Mouse (Mus musculus) heart, adult 2 months (tissue): ENCODE data around the gene Mrps27. TPM values are rescaled to one million over a fixed set of nuclear protein-coding genes. Genes with fewer than 3 reads are reported as not detected.
A peak's percentile ranks its signal among the peaks of the same experiment; 100 is the strongest.

Experiments
- DNase-seq, 2 experiments: peaks; one replicate each; pipeline ENCODE4 v3.0.0; 2021
- H3K27ac ChIP-seq: fragments of 200-600 bp; 2 replicates; pipeline ENCODE4 v1.8.1; 2022
- H3K27me3 ChIP-seq: fragments of 200-500 bp; 2 replicates; pipeline ENCODE4 v1.6.1; 2012; ENCODE audit warnings: mild to moderate bottlenecking, low read length, inconsistent platforms, mixed read lengths; ENCODE audit not compliant: control insufficient read depth, insufficient read depth
- H3K36me3 ChIP-seq: fragments of 200-500 bp; 2 replicates; pipeline ENCODE4 v1.6.1; 2012; ENCODE audit warnings: low read length, inconsistent platforms; ENCODE audit not compliant: control insufficient read depth, insufficient read depth
- H3K4me1 ChIP-seq: fragments of 200-500 bp; 2 replicates; pipeline ENCODE4 v1.6.1; 2011; ENCODE audit warnings: low read length; ENCODE audit not compliant: control insufficient read depth, insufficient read depth
- H3K4me3 ChIP-seq: fragments of 200-600 bp; 2 replicates; pipeline ENCODE4 v1.8.1; 2022
- H3K79me2 ChIP-seq: fragments of 200-500 bp; replicated peaks from 2 replicates; pipeline ENCODE4 v1.6.1; 2012; ENCODE audit warnings: mild to moderate bottlenecking, inconsistent platforms, low read length, moderate library complexity, mixed read lengths; ENCODE audit not compliant: control insufficient read depth, insufficient read depth
- H3K9ac ChIP-seq: fragments of 200-500 bp; 2 replicates; pipeline ENCODE4 v1.6.1; 2012; ENCODE audit warnings: low read depth, mild to moderate bottlenecking, control low read depth, inconsistent platforms, low read length, mixed read lengths
- CTCF ChIP-seq: fragments of 200-600 bp; IDR thresholded peaks from 2 replicates; pipeline ENCODE4 v1.8.1; 2022; ENCODE audit warnings: antibody characterized with exemption, mild to moderate bottlenecking, moderate library complexity
- EP300 ChIP-seq: fragments of 200-500 bp; IDR thresholded peaks from 2 replicates; pipeline ENCODE4 v1.6.1; 2011; ENCODE audit warnings: low read depth, low read length, control low read depth; ENCODE audit not compliant: insufficient read depth
- POLR2A ChIP-seq: fragments of 200-500 bp; IDR thresholded peaks from 2 replicates; pipeline ENCODE4 v1.6.1; 2011; ENCODE audit warnings: mild to moderate bottlenecking, low read depth, low read length, control low read depth; ENCODE audit not compliant: insufficient read depth
- WGBS: fragments of 180-500 bp; shearing (Covaris S2); methylation state at CpG from one replicate; pipeline ENCODE4 v1.1.7; 2018; 5-methylcytosine and 5-hydroxymethylcytosine counted together
- intact Hi-C: fragments of 180-260 bp; cut with DNase I; formaldehyde crosslinking; loops from one replicate; pipeline ENCODE4 v1.15.1; 2025
- polyA plus RNA-seq: library from polyadenylated mRNA; depleted of rRNA; stranded (reverse); fragments of >200 nt; gene quantifications from 2 replicates; pipeline ENCODE4 v1.2.3, GENCODE M21; 2012
- total RNA-seq, 2 experiments: library from RNA; stranded (reverse); gene quantifications; 2 replicates each; pipeline ENCODE4 v1.2.3; 2021

Gene Mrps27
- total and polyA plus RNA-seq, 3 experiments, result 39.3 to 48.0 (median 40.8) TPM

- Histone ChIP-seq H3K79me2 (no peaks in the 10 kb centered on the region), H3K4me1 (peaks cover 9% of the 10 kb centered on the region), H3K27ac (no peak overlapping the region; the same call in 1 of the 2 replicates), H3K36me3 (no peaks in the 10 kb centered on the region), H3K27me3 (no peaks in the 10 kb centered on the region), H3K4me3 (no peak overlapping the region), H3K9ac (peak overlapping the region; percentile 43; the same call in 1 of the 2 replicates)
- intact Hi-C loops, result loop anchor here (5.0 kb wide), 1 partner anchor 101 kb away; no protein-coding TSS in a partner anchor
- TF ChIP-seq EP300 (no peak), POLR2A (no peak), CTCF (no peak)
- DNase-seq, result no peak
- 54% methylated on average over 14 of the region's 14 CpGs for WGBS
Observed at GRCm38 (mm10) chr13:99410611-99411515, 66.3 kb downstream of the Mrps27 start.

- TF ChIP-seq EP300, result no peak
- TF ChIP-seq CTCF, result no peak
- TF ChIP-seq POLR2A, result no peak
- Histone ChIP-seq H3K36me3 (no peaks in the 10 kb centered on the region), H3K27ac (peak overlapping the region; percentile 90; the same call in 1 of the 2 replicates), H3K27me3 (no peaks in the 10 kb centered on the region), H3K4me3 (peak overlapping the region; percentile 23), H3K79me2 (no peaks in the 10 kb centered on the region), H3K4me1 (peaks cover 9% of the 10 kb centered on the region), H3K9ac (peak overlapping the region; percentile 47)
- DNase-seq, result no peak
- WGBS, result 53% methylated on average over 3 of the region's 3 CpGs
- intact Hi-C loops, result loop anchor here (2.0 to 5.0 kb wide), 2 partner anchors 37 to 101 kb away; no protein-coding TSS in a partner anchor
Observed at GRCm38 (mm10) chr13:99411761-99412160, 67.2 kb downstream of the Mrps27 start.

- no peaks in the 10 kb centered on the region for H3K36me3 ChIP-seq
- WGBS, result 18% methylated on average over 11 of the region's 11 CpGs
- peak overlapping the region; percentile 47 for H3K9ac ChIP-seq
- H3K27ac ChIP-seq, result peak overlapping the region; percentile 90
- DNase-seq, result peak; percentile 58 to 72
- intact Hi-C loops, result loop anchor here (2.0 to 5.0 kb wide), 2 partner anchors 38 to 100 kb away; no protein-coding TSS in a partner anchor
- TF ChIP-seq EP300 (0 out of 2 replicates have a peak, but pooled peaks have one; percentile 44), CTCF (no peak), POLR2A (peak; percentile 73)
- H3K4me3 ChIP-seq, result peak overlapping the region; percentile 23
- H3K79me2 ChIP-seq, result no peaks in the 10 kb centered on the region
- peaks cover 9% of the 10 kb centered on the region for H3K4me1 ChIP-seq
- H3K27me3 ChIP-seq, result no peaks in the 10 kb centered on the region
Observed at GRCm38 (mm10) chr13:99412477-99413080, 68.0 kb downstream of the Mrps27 start.

DNA sequence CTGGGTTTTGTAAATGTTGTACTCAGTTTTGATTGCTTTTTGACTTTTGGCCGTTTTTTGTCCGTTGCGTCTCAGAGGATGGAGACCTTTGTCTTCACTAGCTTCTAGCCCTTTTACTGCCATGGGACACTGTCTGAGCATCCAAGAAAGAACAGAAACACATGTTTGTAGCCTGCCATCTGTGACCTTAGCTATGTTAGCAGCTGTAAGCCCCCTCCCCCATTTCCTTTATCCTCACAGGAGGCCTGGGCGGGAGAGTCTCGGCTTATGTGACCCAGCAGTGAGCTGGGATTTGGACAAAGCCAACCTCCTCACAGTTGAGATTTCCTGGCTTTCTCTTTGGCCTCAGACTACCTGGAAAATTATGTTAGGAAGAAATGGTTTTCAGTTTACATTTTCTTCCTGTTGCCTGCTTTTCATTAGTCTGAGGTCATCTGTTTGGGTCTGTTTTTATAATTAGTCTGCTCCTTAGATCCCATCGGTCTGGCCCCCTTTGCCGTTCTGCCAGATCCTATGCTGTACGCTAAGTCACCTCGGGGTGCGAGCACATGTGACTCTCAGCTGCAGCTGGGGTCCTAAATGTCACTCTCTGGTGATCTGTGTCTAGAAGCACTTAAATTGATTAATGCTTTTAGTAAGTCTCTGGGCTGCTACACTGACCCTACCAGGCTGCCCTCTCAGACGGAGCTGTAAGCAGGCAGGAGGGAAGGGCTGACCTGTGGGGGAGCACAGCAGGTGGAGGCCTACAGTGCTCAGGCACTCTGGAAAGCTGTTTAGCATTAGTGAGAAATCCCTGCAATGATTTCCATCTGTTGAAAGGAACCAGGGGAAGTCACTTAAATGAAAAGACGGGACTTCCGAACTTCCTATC, 69.1 kb downstream of the Mrps27 start:
- DNase-seq, result no peak
- H3K4me1 ChIP-seq, result peaks cover 9% of the 10 kb centered on the region
- no peaks in the 10 kb centered on the region for H3K36me3 ChIP-seq
- H3K27ac ChIP-seq, result peak overlapping the region; percentile 90
- H3K9ac ChIP-seq, result no peak overlapping the region
- intact Hi-C loops, result loop anchor here (2.0 to 5.0 kb wide), 3 partner anchors 29 to 99 kb away; no protein-coding TSS in a partner anchor
- no peaks in the 10 kb centered on the region for H3K79me2 ChIP-seq
- H3K4me3 ChIP-seq, result no peak overlapping the region
- no peaks in the 10 kb centered on the region for H3K27me3 ChIP-seq
- TF ChIP-seq EP300, result no peak
- no peak for TF ChIP-seq POLR2A
- TF ChIP-seq CTCF, result no peak
- WGBS, result 57% methylated on average over 13 of the region's 13 CpGs

- peaks cover 9% of the 10 kb centered on the region for H3K4me1 ChIP-seq
- intact Hi-C loops, result loop anchor here (2.0 to 5.0 kb wide), 2 partner anchors 30 to 98 kb away; no protein-coding TSS in a partner anchor
- WGBS, result 59% methylated on average over 10 of the region's 10 CpGs
Observed at GRCm38 (mm10) chr13:99414352-99414742, 69.8 kb downstream of the Mrps27 start.

More at GRCm38 (mm10) chr13:99414352-99414742, 69.8 kb downstream of the Mrps27 start:
- no peak for DNase-seq
- no peak overlapping the region for H3K9ac ChIP-seq
- H3K36me3 ChIP-seq, result no peaks in the 10 kb centered on the region
- TF ChIP-seq POLR2A (no peak), EP300 (no peak), CTCF (no peak)
- no peaks in the 10 kb centered on the region for H3K79me2 ChIP-seq
- H3K27ac ChIP-seq, result no peak overlapping the region
- H3K4me3 ChIP-seq, result no peak overlapping the region
- no peaks in the 10 kb centered on the region for H3K27me3 ChIP-seq
